Mouse (Mus musculus) cortical plate, adult 2 months (tissue): ENCODE data around the gene Vmo1. TPM values are rescaled to one million over a fixed set of nuclear protein-coding genes. Genes with fewer than 3 reads are reported as not detected.

Experiments used
- H3K27ac ChIP-seq: fragments of 200-500 bp; 2 replicates; pipeline ENCODE4 v1.5.1; 2012; ENCODE audit warnings: low read length, control low read depth, inconsistent platforms; ENCODE audit not compliant: insufficient read depth
- H3K4me1 ChIP-seq: fragments of 200-500 bp; 2 replicates; pipeline ENCODE4 v1.6.1; 2011; ENCODE audit warnings: low read length; ENCODE audit not compliant: control insufficient read depth, insufficient read depth
- H3K4me3 ChIP-seq: fragments of 200-500 bp; 2 replicates; pipeline ENCODE4 v1.5.1; 2011; ENCODE audit warnings: mild to moderate bottlenecking, low read length, control low read depth; ENCODE audit not compliant: insufficient read depth
- CTCF ChIP-seq: fragments of 200-500 bp; IDR thresholded peaks from 2 replicates; pipeline ENCODE4 v1.5.1; 2011; ENCODE audit warnings: mild to moderate bottlenecking, control low read depth, low read length; ENCODE audit not compliant: insufficient read depth; ENCODE audit errors: extremely low read depth
- POLR2A ChIP-seq: fragments of 200-500 bp; IDR thresholded peaks from 2 replicates; pipeline ENCODE4 v1.6.1; 2011; ENCODE audit warnings: mild to moderate bottlenecking, low read length, control low read depth; ENCODE audit not compliant: insufficient read depth; ENCODE audit errors: extremely low read depth
- polyA plus RNA-seq: library from polyadenylated mRNA; depleted of rRNA; stranded (reverse); fragments of >200 nt; gene quantifications from 2 replicates; pipeline ENCODE4 v1.2.3, GENCODE M21; 2012; rRNA removed

Gene Vmo1
- polyA plus RNA-seq = 0.23 and 0.34 TPM in 2 replicates

- H3K4me3 ChIP-seq = no peak within 1 kb of the TSS
- TF ChIP-seq POLR2A (no peak), CTCF (no peak)
Observed at GRCm38 (mm10) chr11:70514288-70514687, at the start of gene Vmo1. Gene Vmo1 (minus strand): TSS chr11:70514616.

GRCm38 (mm10) chr11:70563470-70564275 is 49.3 kb upstream of the Vmo1 start:
- peak overlapping the region; percentile 86 for H3K4me3 ChIP-seq
- peaks cover 10% of the 10 kb centered on the region for H3K4me1 ChIP-seq
- 0 out of 2 replicates have a peak overlapping the region, but pooled peaks have one; percentile 67 for H3K27ac ChIP-seq
- no peak for TF ChIP-seq POLR2A
- no peak for TF ChIP-seq CTCF

More at GRCm38 (mm10) chr11:70514288-70514687, at the start of gene Vmo1:
- no peaks in the 10 kb centered on the region for H3K4me1 ChIP-seq
- H3K27ac ChIP-seq = no peak within 1 kb of the TSS

GRCm38 (mm10) chr11:70562995-70563469 is 48.6 kb upstream of the Vmo1 start:
- TF ChIP-seq POLR2A (no peak), CTCF (no peak)
- Histone ChIP-seq H3K27ac (peak overlapping the region; percentile 67), H3K4me1 (peaks cover 10% of the 10 kb centered on the region), H3K4me3 (peak overlapping the region; percentile 86)

- H3K27ac ChIP-seq = peak within 1 kb of the TSS; percentile 98
- no peak for TF ChIP-seq CTCF
- TF ChIP-seq POLR2A = peak; percentile 82
- peaks cover 10% of the 10 kb centered on the region for H3K4me1 ChIP-seq
- peak within 1 kb of the TSS; percentile 86 for H3K4me3 ChIP-seq
Observed at GRCm38 (mm10) chr11:70562287-70562994, 48.0 kb upstream of the Vmo1 start, which contains the start of gene Mink1. Gene Mink1 (plus strand): TSS chr11:70562881.

- Histone ChIP-seq H3K4me1 (peaks cover 5% of the 10 kb centered on the region), H3K27ac (0 out of 2 replicates have a peak overlapping the region, but pooled peaks have one; percentile 98), H3K4me3 (peak overlapping the region; percentile 86)
- TF ChIP-seq POLR2A (no peak), CTCF (0 out of 2 replicates have a peak, but pooled peaks have one; percentile 16)
Observed at GRCm38 (mm10) chr11:70561937-70562286, 47.5 kb upstream of the Vmo1 start.

GRCm38 (mm10) chr11:70557545-70557944 is 43.1 kb upstream of the Vmo1 start:
- Histone ChIP-seq H3K4me1 (no peaks in the 10 kb centered on the region; the same call in 1 of the 2 replicates), H3K27ac (no peak overlapping the region), H3K4me3 (no peak overlapping the region)
- TF ChIP-seq POLR2A (no peak), CTCF (no peak)

- TF ChIP-seq POLR2A = no peak
- no peak for TF ChIP-seq CTCF
Observed at GRCm38 (mm10) chr11:70553940-70554339, 39.5 kb upstream of the Vmo1 start.

GRCm38 (mm10) chr11:70551526-70551925 is 37.1 kb upstream of the Vmo1 start:
- Histone ChIP-seq H3K4me1 (no peaks in the 10 kb centered on the region), H3K4me3 (no peak overlapping the region), H3K27ac (no peak overlapping the region)
- TF ChIP-seq CTCF (no peak), POLR2A (no peak)

More at GRCm38 (mm10) chr11:70553940-70554339, 39.5 kb upstream of the Vmo1 start:
- no peaks in the 10 kb centered on the region for H3K4me1 ChIP-seq
- no peak overlapping the region for H3K4me3 ChIP-seq
- no peak overlapping the region for H3K27ac ChIP-seq

GRCm38 (mm10) chr11:70544496-70544895 is 30.1 kb upstream of the Vmo1 start:
- TF ChIP-seq CTCF = no peak
- TF ChIP-seq POLR2A = no peak
- no peak overlapping the region for H3K27ac ChIP-seq
- no peak overlapping the region for H3K4me3 ChIP-seq
- 0 out of 2 replicates have a peak, but pooled peaks cover 1% of the 10 kb centered on the region for H3K4me1 ChIP-seq

- TF ChIP-seq POLR2A (no peak), CTCF (no peak)
- peak overlapping the region; percentile 8; the same call in 1 of the 2 replicates for H3K4me3 ChIP-seq
Observed at GRCm38 (mm10) chr11:70541415-70541814, 27.0 kb upstream of the Vmo1 start.

More at GRCm38 (mm10) chr11:70541415-70541814, 27.0 kb upstream of the Vmo1 start:
- Histone ChIP-seq H3K4me1 (0 out of 2 replicates have a peak, but pooled peaks cover 1% of the 10 kb centered on the region), H3K27ac (peak overlapping the region; percentile 58; the same call in 1 of the 2 replicates)
